Mouse (Mus musculus): ENCODE results near the gene Slc35c2.

DNA sequence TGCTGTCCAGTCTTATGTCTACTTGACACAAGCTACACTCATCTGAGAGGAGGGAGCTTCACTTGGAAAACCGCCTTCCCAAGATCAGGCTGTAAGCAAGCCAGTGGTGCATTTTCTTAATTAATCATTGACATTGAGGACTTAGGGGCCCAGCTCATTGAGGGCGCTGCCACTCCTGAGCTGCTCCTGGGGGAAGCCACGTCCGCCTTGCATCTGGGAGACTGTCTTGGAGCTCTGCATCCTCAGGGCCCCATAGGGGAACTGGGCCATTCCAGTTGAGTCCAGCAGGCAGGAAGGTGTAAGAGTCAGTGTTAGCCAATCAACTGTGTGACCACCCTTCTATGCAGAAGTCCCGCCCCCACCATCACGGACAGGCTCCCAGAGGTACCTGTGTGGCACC lies 20.1 kb upstream of the Slc35c2 start:
- TF ChIP-seq CTCF (IDR thresholded peaks at IDR 0.05; ENCODE audit: insufficient read depth, low read length) (no peak), POLR2A (IDR thresholded peaks at IDR 0.05; ENCODE audit: borderline replicate concordance, extremely low read depth, low read depth, low read length) (no peak)
